Mouse (Mus musculus) B cell, adult 2 months (primary cell): ENCODE data around the gene Bank1.

Experiments used
- DNase-seq, 2 experiments: peaks; one replicate each; pipeline ENCODE4 v3.0.0; 2022

The Bank1 gene

GRCm38 (mm10) chr3:136251578-136251977, 74.3 kb downstream of the Bank1 start:
- DNase-seq = no peak

GRCm38 (mm10) chr3:136247331-136247730, 78.5 kb downstream of the Bank1 start:
- peak; percentile 48 to 63 for DNase-seq

GRCm38 (mm10) chr3:136244931-136245330, 80.9 kb downstream of the Bank1 start:
- DNase-seq = peak in 1 of 2 experiments; percentile 15

GRCm38 (mm10) chr3:136238790-136239189, 87.1 kb downstream of the Bank1 start:
- DNase-seq = peak; percentile 23 to 27

- DNase-seq = no peak
These were observed 92.4 kb downstream of the Bank1 start for GRCm38 (mm10) chr3:136233507-136233906.

- DNase-seq = no peak
These were observed 95.2 kb downstream of the Bank1 start for GRCm38 (mm10) chr3:136230602-136231151.

GRCm38 (mm10) chr3:136189661-136190228, 136.1 kb downstream of the Bank1 start:
- DNase-seq = no peak

- DNase-seq = no peak
These were observed 139.2 kb downstream of the Bank1 start for GRCm38 (mm10) chr3:136186548-136187113.

- DNase-seq = no peak
These were observed 154.2 kb downstream of the Bank1 start for GRCm38 (mm10) chr3:136171631-136172030.

- no peak for DNase-seq
These were observed 157.8 kb downstream of the Bank1 start for GRCm38 (mm10) chr3:136168071-136168470.

GRCm38 (mm10) chr3:136166671-136167070, 159.2 kb downstream of the Bank1 start:
- no peak for DNase-seq

GRCm38 (mm10) chr3:136166033-136166361, 159.9 kb downstream of the Bank1 start:
- no peak for DNase-seq

GRCm38 (mm10) chr3:136165167-136166032, 160.5 kb downstream of the Bank1 start:
- DNase-seq = no peak

- no peak for DNase-seq
These were observed 167.8 kb downstream of the Bank1 start for GRCm38 (mm10) chr3:136158059-136158458.

- no peak for DNase-seq
These were observed 170.3 kb downstream of the Bank1 start for GRCm38 (mm10) chr3:136155555-136155954.

GRCm38 (mm10) chr3:136150886-136151285, 175.0 kb downstream of the Bank1 start:
- DNase-seq = no peak

GRCm38 (mm10) chr3:136147166-136147565, 178.7 kb downstream of the Bank1 start:
- no peak for DNase-seq

- DNase-seq = no peak
These were observed 193.9 kb downstream of the Bank1 start for GRCm38 (mm10) chr3:136132013-136132412.

- DNase-seq = no peak
These were observed 210.2 kb downstream of the Bank1 start for GRCm38 (mm10) chr3:136115478-136116215.

GRCm38 (mm10) chr3:136109411-136110139, 216.3 kb downstream of the Bank1 start:
- no peak for DNase-seq

GRCm38 (mm10) chr3:136106452-136106851, 219.4 kb downstream of the Bank1 start:
- DNase-seq = no peak

GRCm38 (mm10) chr3:136103339-136103738, 222.5 kb downstream of the Bank1 start:
- no peak for DNase-seq
